Mouse (Mus musculus) megakaryocyte, adult 5-6 weeks (primary cell): ENCODE measurements around the gene Pknox1. TPM values are rescaled to one million over a fixed set of nuclear protein-coding genes. Genes with fewer than 3 reads are reported as not detected.
A peak's percentile ranks its signal among the peaks of the same experiment; 100 is the strongest.
"Not testable (repeated sequence)": the region's sequence is repeated elsewhere in the genome, so short reads cannot be mapped to it uniquely, and the experiment has no call there.

ENCODE experiments used
- ATAC-seq: 2 replicates; pipeline ENCODE4 v1.8.0; 2016; ENCODE audit warnings: mild to moderate bottlenecking, inconsistent platforms; ENCODE audit not compliant: poor library complexity, severe bottlenecking
- total RNA-seq, 2 experiments: library from RNA; stranded (forward) in 1 of 2; stranded (reverse) in 1 of 2; fragments of 153-499, 151-499 nt in 1 of 2; fragments of 221-1000, 200-1000 nt in 1 of 2; gene quantifications; 2 replicates each; pipeline versions ENCODE4 v1.2.3 to v1.2.4; 2015 to 2017

Gene Pknox1
- total RNA-seq (2015) = 19.5 and 20.8 TPM in 2 replicates
- total RNA-seq (2017) = 24.7 and 33.1 TPM in 2 replicates

DNA sequence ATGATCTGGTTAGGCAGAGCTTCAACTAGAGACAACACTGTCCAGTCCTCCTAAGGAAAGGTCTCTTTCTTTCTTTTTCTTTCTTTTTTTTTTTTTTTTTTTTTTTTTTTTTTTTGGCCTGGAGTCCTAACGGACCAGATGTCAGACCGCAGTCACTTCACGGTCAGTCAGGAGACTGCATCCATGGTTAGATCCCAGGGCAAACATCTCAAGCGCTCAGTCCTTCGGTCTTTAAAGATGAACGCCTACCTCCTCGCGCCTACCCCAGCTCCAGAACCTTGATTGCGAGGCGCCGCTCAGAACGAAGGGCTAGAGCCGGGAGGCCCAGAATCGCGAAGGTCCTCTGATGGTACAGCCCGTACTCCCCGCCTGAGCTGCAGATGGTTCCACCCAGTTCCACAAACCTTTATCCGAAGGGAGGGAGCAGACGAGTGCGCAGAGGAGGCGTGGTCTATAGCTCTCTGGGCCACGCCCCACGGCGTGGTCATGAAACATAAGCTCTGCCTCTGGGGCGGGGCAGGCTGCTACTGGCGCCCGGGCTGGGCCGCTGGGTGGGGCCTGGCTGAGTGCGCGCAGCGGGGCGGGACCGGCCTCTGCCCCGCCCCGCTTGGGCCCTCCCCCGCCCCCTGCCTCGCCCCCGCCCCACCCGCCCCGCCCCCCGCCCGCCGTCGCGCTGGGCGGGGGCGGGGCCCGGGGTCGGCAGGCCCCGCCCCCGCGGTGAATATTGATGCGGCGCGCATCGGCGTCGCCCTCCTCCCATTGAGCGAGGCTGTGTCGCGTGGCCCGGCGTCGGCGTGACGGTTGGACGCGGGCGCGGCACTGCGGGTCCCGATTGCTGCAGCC, at the start of gene Pknox1:
Pknox1 (plus strand) TSS at position 720 of the 843 bp plus-strand sequence.
- ATAC-seq = peak; percentile 90

DNA sequence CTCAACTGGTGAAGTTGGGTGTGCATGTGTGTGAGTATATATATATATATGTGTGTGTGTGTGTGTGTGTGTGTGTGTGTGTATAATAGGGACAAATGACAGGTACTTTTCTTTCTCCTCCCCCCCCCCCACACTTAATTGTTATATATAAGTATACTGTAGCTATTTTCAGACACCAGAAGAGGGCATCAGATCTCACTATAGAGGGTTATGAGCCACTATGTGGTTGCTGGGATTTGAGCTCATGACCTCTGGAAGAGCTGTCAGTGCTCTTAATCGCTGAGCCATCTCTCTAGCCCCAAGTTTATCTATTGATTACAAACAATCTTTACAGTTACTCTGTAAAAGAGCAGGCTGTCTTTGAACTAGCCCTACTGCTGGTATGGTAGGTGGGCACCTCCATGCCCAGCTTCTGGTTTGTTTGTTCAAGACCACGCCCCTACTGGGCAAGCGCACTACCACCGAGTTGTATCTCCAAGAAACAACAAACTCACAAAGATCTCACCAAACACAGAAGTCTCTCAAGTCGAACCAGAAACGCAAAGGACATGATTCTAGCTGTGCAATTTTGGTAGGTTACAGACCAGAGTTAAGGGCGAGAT, 45.1 kb upstream of the Pknox1 start:
- peak; percentile 47 for ATAC-seq

- peak; percentile 92 for ATAC-seq
Measured at GRCm38 (mm10) chr17:31519946-31520838, 44.3 kb upstream of the Pknox1 start, which contains the start of the genes Wdr4 and Ndufv3. Gene Wdr4, minus strand, starts transcription at chr17:31519980. Gene Ndufv3, plus strand, starts transcription at chr17:31520115.

DNA sequence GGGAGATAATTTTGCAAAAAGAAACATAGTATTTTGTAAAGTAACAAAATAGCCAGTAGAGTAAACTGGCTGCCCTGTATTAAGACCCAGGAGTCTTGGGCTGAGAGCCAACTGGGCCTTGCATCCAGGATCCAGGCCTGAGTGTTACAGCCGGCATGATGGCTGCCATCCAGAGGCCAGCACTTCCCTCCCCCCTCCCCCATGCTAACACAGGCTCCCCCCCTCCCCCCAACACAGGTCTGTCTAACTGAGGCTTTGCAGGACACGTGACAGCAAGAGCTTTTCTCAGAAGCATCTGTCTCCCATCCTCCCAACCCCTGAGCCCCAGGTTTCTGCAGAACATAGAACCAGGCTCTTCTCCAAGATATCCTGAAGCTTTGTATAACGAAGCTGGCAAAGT, 43.6 kb upstream of the Pknox1 start:
- no peak for ATAC-seq

GRCm38 (mm10) chr17:31521948-31522347, 42.6 kb upstream of the Pknox1 start:
- ATAC-seq = no peak

DNA sequence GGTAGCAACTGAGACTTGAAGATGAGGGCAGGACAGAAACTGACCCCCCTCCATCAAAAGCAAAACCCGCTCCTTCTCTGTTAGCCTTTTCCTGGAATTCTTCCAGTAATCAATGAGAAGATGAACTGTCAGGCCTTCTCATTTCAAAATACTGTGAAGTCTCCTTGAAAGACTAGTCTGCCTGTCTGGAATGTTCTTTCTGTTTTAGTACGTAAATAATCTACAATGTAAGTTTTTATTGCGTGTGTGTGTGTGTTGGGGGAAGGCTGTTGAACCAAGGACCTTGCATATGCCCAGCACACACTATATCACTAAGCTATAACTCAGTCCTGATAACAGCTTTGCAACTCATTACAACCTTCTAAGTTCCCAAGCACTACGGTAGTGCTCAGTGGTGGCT, 39.4 kb upstream of the Pknox1 start:
- no peak for ATAC-seq

GRCm38 (mm10) chr17:31525816-31526215, 38.7 kb upstream of the Pknox1 start:
- ATAC-seq = no peak

- ATAC-seq = 0 out of 2 replicates have a peak, but pooled peaks have one; percentile 52
Measured at GRCm38 (mm10) chr17:31529314-31529713, 35.2 kb upstream of the Pknox1 start.

- ATAC-seq = no peak
Measured at GRCm38 (mm10) chr17:31531441-31532158, 32.9 kb upstream of the Pknox1 start.

DNA sequence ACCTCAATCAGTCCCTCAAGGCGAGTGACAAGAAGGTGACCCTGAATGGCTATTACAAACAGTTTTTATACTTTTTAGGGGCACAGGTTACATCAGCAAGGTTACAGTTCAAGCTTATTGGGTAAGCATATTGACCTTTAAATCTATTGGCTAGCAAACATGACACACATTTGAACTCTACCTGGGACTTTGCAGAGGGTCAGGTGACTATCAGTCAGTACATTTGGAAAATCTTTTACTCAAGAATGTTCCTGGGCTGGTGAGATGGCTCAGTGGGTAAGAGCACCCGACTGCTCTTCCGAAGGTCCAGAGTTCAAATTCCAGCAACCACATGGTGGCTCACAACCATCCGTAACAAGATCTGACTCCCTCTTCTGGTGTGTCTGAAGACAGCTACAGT, 32.2 kb upstream of the Pknox1 start:
- ATAC-seq = not testable (repeated sequence)

DNA sequence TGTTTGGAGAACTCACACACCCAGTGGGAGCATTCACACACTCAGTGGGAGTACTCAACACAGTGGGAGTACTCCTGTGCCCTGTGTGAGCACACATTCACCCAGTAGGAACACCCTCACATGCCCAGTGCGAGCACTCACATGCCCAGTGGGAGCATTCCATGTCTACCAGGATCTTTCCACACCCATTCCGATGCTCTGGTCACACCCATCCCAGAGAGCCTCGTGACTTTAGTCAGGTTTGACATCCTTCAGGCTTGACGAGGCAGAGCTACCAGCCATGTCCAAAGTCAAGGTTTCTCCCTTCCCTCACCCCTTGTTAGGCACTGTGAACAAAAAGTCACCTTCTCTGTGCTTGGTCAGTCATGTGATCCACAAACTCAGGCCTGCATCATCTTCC, 29.2 kb upstream of the Pknox1 start:
- ATAC-seq = no peak

DNA sequence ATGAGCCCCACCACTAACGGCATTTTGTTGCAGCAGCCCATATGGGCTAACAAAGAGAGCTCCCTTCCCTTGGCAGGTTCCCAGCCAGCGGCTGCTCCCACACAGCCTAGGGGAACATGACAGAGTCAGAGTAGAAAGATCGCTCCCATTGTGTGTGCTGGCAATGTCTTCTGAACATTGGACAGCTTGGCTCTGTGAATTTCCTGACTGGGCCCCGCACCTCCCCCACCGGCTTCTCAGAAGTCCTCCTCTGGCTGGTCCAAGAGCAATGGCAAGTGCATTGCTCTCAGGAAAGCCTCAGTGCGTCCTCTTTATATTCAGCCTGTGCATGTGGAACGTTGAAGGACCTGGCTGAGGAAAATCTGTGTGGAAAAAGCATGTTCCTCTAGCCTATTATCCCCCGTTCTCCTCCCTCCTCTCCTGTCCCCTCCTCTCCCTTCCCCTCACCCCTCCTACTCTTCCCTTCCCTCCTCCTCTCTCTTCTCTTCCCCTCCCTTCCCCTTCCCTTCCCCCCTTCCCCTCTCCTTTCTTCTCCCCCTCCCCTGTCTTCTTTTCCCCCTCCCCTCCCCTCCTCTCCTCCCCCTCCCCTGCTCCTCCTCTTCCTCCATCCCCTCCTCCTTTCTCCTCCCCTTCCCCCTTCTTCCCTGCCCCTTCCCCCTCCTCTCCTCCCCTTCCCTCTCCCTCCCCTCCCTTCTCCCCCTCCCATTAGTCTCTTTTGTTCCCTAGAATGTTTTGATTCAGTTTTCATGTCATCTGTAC, 28.5 kb upstream of the Pknox1 start:
- ATAC-seq = no peak

DNA sequence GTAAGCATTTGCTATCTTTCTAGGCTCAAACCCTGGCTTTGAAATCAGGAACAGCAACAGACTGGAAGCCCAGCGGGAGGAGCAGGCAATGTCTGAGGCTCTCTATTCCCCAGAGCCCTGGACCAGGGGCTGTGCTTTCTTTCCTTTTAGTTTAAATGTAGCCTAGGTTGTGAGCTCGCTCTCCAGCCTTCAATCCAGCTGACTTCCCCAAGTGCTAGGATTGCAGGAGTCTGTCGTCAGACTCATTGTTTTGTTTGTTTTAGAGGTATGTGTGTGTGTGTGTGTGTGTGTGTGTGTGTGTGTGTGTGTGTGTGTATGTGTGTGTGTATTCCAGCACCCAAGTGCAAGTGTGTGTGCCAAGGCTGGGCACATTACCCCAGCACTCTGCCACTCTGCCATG, 24.4 kb upstream of the Pknox1 start:
- no peak for ATAC-seq

DNA sequence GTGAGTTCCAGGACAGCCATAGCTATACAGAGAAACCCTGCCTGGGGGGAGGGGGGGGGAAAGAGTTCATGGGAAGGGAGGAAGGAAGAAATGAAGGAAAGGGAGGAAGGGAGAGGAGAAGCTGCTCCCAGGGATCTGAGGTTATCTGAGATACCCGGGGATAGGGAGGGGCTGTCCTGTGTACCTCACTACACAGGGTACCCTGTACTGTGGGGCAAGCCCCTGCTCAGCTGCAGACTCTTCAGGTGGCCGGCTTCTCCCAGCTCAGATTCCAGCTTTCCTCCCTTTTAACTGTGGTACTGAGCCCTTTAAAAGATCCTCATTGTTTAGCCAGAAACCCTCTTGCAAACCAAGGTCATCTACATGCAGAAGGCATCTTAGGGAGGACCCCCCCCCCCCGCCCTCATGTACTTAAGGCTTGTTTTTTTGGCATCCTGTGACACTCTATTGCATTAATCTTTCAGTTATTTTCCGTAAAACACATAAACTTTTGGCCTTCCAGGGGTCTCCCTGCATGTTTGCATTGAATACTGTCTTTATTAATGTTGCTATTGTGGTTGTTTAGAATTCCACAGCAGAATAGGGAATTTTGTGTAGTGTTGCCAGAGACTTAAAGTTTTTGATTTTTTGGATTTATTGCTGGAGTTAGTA, 23.6 kb upstream of the Pknox1 start:
- no peak for ATAC-seq

DNA sequence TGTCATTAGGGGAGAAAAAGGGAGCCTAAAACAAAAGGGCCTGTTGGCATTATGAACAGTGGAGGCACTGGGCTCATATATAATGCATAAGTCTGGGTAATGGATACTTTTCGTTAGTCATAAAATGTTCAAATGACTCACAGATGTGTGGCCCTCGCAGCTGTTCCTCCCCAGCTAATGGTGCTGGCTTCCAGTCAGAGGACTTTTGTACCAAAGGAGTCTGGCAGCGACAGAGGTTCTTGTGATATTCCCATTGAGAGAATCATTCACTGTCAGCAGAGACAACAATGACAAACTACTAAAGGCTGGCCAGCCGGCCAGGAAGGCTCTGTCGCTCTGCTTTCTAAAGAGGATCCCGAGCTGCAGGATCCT, 23.1 kb upstream of the Pknox1 start:
- ATAC-seq = no peak

GRCm38 (mm10) chr17:31543574-31543973, 21.0 kb upstream of the Pknox1 start:
- no peak for ATAC-seq

GRCm38 (mm10) chr17:31546444-31547196, 17.9 kb upstream of the Pknox1 start:
- no peak for ATAC-seq

DNA sequence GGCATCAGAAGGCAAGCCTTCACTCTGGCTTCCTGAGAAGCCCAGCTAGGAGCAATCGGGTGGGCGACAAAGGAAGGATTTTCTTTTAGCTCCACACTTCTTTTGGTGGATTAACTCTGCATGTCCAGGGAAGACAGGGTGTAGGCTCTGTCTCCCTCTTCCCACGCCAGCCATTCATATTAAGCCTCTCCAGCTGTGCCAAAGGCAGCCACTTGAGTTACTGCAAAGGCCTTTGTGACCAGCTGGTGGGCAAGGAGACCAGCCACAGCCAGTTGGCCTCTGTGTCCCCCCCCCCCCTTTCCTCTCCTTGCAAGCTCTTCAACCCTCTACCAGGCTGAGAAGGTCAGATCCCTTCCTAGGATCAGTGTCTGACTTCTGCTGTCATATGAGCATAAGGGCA, 16.6 kb upstream of the Pknox1 start:
- ATAC-seq = no peak

DNA sequence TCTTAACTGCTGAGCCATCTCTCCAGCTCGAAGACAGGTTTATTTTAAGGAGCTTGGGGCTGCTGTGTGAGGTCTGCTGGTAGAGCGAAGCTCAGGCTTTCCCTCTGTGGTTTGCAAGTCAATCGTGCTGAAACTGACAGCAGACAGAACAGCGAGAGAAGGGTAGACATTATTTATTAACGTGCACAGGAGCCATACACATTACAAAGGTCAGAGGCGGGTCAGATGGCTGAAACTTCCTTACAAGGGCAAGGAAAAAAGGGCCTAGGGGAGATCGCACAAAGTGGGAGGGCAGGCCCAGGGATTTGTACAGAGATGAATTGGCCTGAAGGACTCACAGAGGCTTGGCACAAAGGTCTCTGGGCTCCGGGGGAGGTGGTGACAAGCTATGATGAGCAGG, 15.1 kb upstream of the Pknox1 start:
- ATAC-seq = no peak
